Mouse (Mus musculus) bone marrow macrophage, adult 2 months (primary cell): ENCODE results near the gene Epha4.

ENCODE experiments used
- CTCF ChIP-seq: IDR thresholded peaks from 2 replicates; pipeline ENCODE4 v1.5.1; 2012; ENCODE audit warnings: low read depth, mild to moderate bottlenecking, low read length, moderate library complexity
- POLR2A ChIP-seq: IDR thresholded peaks from 2 replicates; pipeline ENCODE4 v1.6.1; 2012; ENCODE audit warnings: mild to moderate bottlenecking, low read depth, low read length, borderline replicate concordance

GRCm38 (mm10) chr1:77495790-77496158 lies 19.1 kb downstream of the Epha4 start:
- TF ChIP-seq CTCF, result no peak
- TF ChIP-seq POLR2A, result no peak
